Mouse (Mus musculus): Measurements from ENCODE around the gene Tppp3. TPM values are rescaled to one million over a fixed set of nuclear protein-coding genes. Genes with fewer than 3 reads are reported as not detected.

The Tppp3 gene
- polyA plus RNA-seq, 1 experiment: 60.5 TPM

DNA sequence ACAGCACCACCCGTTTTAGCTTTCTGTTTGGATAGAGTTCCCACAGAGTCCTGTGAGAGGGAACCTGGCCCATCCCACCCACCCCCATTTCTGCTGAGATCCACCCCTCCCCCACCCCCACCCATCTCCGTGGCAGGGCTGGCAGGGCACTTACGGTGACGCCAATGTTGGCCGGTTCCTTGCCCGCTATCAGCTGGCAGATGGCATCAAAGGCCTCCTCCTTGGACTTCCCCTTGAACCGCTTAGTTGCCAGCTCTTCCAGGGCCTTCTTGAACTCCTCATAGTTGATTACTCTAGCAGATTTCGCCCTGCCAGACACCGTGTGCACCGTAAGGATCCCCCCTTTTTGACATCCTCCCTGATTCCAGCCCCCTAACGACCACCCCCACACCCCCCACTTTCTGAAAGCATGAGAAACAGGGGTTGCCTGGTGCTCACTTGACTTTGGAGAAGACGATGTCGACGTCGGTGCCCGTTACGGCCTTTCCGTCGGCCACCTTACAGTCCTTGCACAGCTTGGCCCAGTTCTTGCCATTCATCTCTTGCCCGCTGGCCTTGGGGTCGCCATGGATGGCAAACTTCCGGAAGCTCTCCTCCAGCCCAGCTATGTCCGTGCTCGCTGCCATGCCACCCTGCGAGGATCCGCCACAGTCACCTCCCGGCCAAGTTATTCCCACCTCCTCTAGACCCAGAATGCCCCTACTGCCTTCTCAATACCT, 3.2 kb downstream of the Tppp3 start:
- Histone ChIP-seq H3K36me3 (ENCODE audit: control insufficient read depth, insufficient read depth, low read length) (no peaks in the 10 kb centered on the region; the same call in 1 of the 2 replicates), H3K4me3 (ENCODE audit: low read depth, low read length) (no peak overlapping the region), H3K4me1 (ENCODE audit: control insufficient read depth, insufficient read depth, insufficient read length, low read length) (peaks cover 26% of the 10 kb centered on the region), H3K27ac (ENCODE audit: insufficient read depth, low read depth, low read length) (no peak overlapping the region), H3K27me3 (ENCODE audit: control insufficient read depth, insufficient read depth, low read length) (no peaks in the 10 kb centered on the region)
- 87% methylated on average over 27 of the region's 27 CpGs for WGBS
- TF ChIP-seq CTCF (IDR thresholded peaks at IDR 0.05; ENCODE audit: extremely low read depth, insufficient read length, insufficient replicate concordance, low read depth, low read length): no peak
- no peak for TF ChIP-seq POLR2A (IDR thresholded peaks at IDR 0.05; ENCODE audit: low read depth, low read length)

DNA sequence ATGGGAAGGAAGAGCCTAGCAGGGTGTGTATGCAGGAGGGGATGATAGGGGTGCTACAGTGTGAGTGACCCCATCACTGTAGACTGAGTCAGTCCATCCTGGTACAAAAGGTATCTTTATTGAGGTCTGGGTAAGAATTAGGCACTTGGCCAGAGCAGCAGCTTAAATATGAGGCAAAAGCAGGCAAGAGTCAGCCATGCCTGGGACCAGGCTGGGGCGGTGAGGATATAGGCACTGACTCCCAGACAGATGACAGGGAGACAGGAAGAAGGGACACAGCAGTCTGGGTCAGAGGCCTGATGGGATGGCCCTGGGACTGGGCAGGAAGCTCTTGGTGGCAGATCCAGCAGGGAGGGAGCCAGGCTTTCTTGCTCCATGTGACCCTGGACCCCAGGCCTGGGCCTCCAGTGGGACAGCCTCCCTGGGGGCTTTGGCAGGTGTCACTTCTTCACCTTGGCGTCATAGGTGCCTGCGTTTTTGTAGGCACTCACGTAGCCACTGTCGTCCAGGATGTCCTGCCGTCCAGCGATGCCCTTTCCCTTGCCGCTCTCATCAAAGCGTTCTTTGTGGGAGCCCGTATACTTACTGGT, 3.8 kb downstream of the Tppp3 start:
- no peaks in the 10 kb centered on the region for H3K27me3 ChIP-seq (ENCODE audit: control insufficient read depth, insufficient read depth, low read length)
- H3K4me1 ChIP-seq (ENCODE audit: control insufficient read depth, insufficient read depth, insufficient read length, low read length): peaks cover 26% of the 10 kb centered on the region
- H3K36me3 ChIP-seq (ENCODE audit: control insufficient read depth, insufficient read depth, low read length): no peaks in the 10 kb centered on the region; the same call in 1 of the 2 replicates
- H3K4me3 ChIP-seq (ENCODE audit: low read depth, low read length): no peak overlapping the region
- H3K27ac ChIP-seq (ENCODE audit: insufficient read depth, low read depth, low read length): no peak overlapping the region
- TF ChIP-seq CTCF (IDR thresholded peaks at IDR 0.05; ENCODE audit: extremely low read depth, insufficient read length, insufficient replicate concordance, low read depth, low read length): no peak
- no peak for TF ChIP-seq POLR2A (IDR thresholded peaks at IDR 0.05; ENCODE audit: low read depth, low read length)
- 98% methylated on average over 10 of the region's 10 CpGs for WGBS

DNA sequence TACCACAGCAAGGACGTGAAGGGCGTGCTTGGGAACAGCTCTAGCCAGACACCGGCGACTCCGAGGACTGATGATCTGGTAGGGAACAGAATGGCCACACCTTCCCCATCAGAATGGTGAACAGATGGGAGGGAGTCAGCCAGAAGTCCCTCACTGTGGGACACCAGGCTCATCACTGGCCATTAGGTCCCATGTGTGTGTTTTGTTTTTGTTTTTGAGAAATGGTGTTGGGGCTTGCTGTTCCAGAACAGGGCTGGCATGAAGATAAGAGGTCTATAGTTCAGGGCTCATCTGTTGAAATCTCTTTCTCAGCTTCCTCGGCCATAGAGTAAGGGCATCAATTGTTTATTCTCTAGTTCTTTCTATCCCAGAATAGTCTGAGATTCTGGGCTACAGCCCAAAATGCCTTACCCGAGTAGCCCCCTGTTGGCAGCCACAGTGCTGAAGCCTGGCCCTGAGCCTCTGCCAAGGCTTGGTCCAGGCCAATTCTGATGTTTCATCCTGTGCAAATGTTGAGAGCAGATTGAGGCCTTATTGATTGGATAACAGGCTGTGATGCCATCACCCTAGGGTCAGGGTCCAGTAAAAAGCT, 4.5 kb downstream of the Tppp3 start:
- peaks cover 26% of the 10 kb centered on the region for H3K4me1 ChIP-seq (ENCODE audit: control insufficient read depth, insufficient read depth, insufficient read length, low read length)
- H3K36me3 ChIP-seq (ENCODE audit: control insufficient read depth, insufficient read depth, low read length): no peaks in the 10 kb centered on the region; the same call in 1 of the 2 replicates
- no peak overlapping the region for H3K4me3 ChIP-seq (ENCODE audit: low read depth, low read length)
- no peak for TF ChIP-seq POLR2A (IDR thresholded peaks at IDR 0.05; ENCODE audit: low read depth, low read length)
- TF ChIP-seq CTCF (IDR thresholded peaks at IDR 0.05; ENCODE audit: extremely low read depth, insufficient read length, insufficient replicate concordance, low read depth, low read length): no peak
- no peak overlapping the region for H3K27ac ChIP-seq (ENCODE audit: insufficient read depth, low read depth, low read length)
- H3K27me3 ChIP-seq (ENCODE audit: control insufficient read depth, insufficient read depth, low read length): no peaks in the 10 kb centered on the region
- 75% methylated on average over 7 of the region's 7 CpGs for WGBS

DNA sequence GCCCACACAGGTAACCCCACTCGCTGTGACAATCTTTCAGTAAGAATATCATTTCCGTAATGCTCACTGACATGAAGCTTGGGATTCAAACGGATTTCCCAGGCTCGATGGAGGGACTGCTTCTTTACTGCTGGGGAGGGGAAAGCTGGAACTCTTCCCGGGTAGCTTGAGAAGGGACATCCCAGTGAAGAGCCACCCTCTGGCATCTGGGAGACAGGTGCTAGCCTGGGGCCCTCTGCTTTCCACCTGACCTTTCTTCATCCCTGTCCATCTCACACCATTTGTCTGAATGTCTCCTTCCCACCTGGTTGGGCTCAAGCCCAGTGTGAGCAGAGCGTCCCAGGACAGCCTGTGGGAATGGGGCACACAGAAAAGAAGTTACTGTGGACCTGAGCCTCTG, 5.1 kb downstream of the Tppp3 start:
- WGBS: 85% methylated on average over 6 of the region's 6 CpGs
- H3K27ac ChIP-seq (ENCODE audit: insufficient read depth, low read depth, low read length): no peak overlapping the region
- H3K4me3 ChIP-seq (ENCODE audit: low read depth, low read length): no peak overlapping the region
- TF ChIP-seq CTCF (IDR thresholded peaks at IDR 0.05; ENCODE audit: extremely low read depth, insufficient read length, insufficient replicate concordance, low read depth, low read length) (no peak), POLR2A (IDR thresholded peaks at IDR 0.05; ENCODE audit: low read depth, low read length) (no peak)
- H3K4me1 ChIP-seq (ENCODE audit: control insufficient read depth, insufficient read depth, insufficient read length, low read length): peaks cover 22% of the 10 kb centered on the region
- no peaks in the 10 kb centered on the region; the same call in 1 of the 2 replicates for H3K36me3 ChIP-seq (ENCODE audit: control insufficient read depth, insufficient read depth, low read length)
- no peaks in the 10 kb centered on the region for H3K27me3 ChIP-seq (ENCODE audit: control insufficient read depth, insufficient read depth, low read length)

DNA sequence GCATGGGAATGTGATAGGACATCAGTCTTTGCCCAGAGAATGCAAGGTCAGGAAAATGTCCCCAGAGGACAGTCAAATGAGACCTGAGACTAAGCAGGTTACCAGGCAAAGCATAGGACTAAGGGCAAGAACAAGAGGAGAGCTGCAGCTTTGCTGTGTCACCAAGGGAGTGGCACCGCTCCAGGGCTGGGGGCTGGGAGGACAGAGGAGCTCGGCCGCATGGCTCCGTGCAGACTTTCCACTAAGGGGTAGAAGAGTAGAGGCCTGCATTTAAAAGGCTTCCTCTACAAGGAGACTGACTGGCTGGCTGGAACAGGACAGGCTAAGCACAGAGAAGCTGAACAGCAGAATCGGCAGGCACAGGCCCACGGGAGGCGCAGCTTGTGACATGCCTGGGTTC, 6.7 kb downstream of the Tppp3 start:
- H3K36me3 ChIP-seq (ENCODE audit: control insufficient read depth, insufficient read depth, low read length): no peaks in the 10 kb centered on the region; the same call in 1 of the 2 replicates
- no peak overlapping the region for H3K4me3 ChIP-seq (ENCODE audit: low read depth, low read length)
- no peaks in the 10 kb centered on the region for H3K27me3 ChIP-seq (ENCODE audit: control insufficient read depth, insufficient read depth, low read length)
- TF ChIP-seq POLR2A (IDR thresholded peaks at IDR 0.05; ENCODE audit: low read depth, low read length) (no peak), CTCF (IDR thresholded peaks at IDR 0.05; ENCODE audit: extremely low read depth, insufficient read length, insufficient replicate concordance, low read depth, low read length) (no peak)
- H3K4me1 ChIP-seq (ENCODE audit: control insufficient read depth, insufficient read depth, insufficient read length, low read length): peaks cover 9% of the 10 kb centered on the region
- H3K27ac ChIP-seq (ENCODE audit: insufficient read depth, low read depth, low read length): no peak overlapping the region
- WGBS: 81% methylated on average over 7 of the region's 7 CpGs

DNA sequence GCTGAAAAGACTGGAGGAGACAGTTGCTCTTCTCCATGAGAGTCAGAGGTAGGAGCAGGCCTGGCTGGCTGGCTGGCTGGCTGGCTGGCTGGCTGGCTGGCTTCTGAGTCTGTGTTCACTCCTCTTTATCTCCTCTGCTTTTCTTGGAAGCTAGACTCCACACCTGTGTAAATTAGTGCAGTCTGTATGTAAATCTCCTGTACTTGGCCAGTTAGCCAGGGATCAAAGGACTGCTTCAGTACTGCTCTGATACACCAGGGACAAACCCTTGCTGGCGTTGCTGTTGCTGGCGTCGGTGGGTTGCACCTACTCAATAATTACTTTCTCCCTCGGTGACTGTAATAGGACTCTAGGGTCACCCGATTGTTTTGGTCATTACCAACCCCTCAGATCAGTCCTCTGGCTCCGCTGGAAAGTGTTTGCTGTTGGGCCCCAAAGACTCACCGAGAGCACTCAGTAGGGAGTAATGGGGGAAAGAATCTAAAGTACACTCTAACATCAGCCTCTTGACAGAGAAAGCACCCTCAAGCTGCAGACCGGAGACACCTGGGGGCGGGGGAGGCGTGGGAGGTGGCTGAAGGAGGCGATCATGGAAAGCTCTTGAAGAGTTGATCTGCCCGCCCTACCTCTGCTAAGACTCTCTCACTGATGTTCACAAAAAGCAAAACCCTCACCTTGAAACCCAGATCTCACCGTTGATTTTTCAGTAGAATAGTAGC, 10.1 kb downstream of the Tppp3 start:
- Histone ChIP-seq H3K27ac (ENCODE audit: insufficient read depth, low read depth, low read length) (no peak overlapping the region), H3K4me3 (ENCODE audit: low read depth, low read length) (no peak overlapping the region), H3K27me3 (ENCODE audit: control insufficient read depth, insufficient read depth, low read length) (no peaks in the 10 kb centered on the region), H3K36me3 (ENCODE audit: control insufficient read depth, insufficient read depth, low read length) (no peaks in the 10 kb centered on the region), H3K4me1 (ENCODE audit: control insufficient read depth, insufficient read depth, insufficient read length, low read length) (no peaks in the 10 kb centered on the region)
- WGBS: 55% methylated on average over 13 of the region's 13 CpGs
- TF ChIP-seq CTCF (IDR thresholded peaks at IDR 0.05; ENCODE audit: extremely low read depth, insufficient read length, insufficient replicate concordance, low read depth, low read length) (no peak), POLR2A (IDR thresholded peaks at IDR 0.05; ENCODE audit: low read depth, low read length) (no peak)
